Mouse (Mus musculus) adrenal gland (tissue): ENCODE results near the gene Gm42417.

Experiments
- intact Hi-C: fragments of 180-260 bp; cut with DNase I; formaldehyde crosslinking; loops from one replicate; pipeline ENCODE4 v1.15.1; 2025
- long read RNA-seq, 2 experiments: library from polyadenylated mRNA; unstranded; transcript quantifications; one replicate each; pipeline ENCODE4 v2.0.0; 2020; ENCODE audit warnings: borderline replicate concordance in 1 of 2; ENCODE audit not compliant: insufficient replicate concordance in 1 of 2

Gene Gm42417
- long read RNA-seq, experiment 1 = 0 reads
- long read RNA-seq, experiment 2, partial matches to known transcripts = 1 of 1 reads
- long read RNA-seq, experiment 2, other reads (novel, unspliced or antisense) = 0 of 1 reads

GRCm38 (mm10) chr1:36539186-36539585 lies at the start of gene Gm42417:
TSS of gene Gm42417 (minus strand) at chr1:36539429.
- intact Hi-C loops = loop anchor here (2.0 kb wide), 1 partner anchor 26 kb away; no protein-coding TSS in a partner anchor

DNA sequence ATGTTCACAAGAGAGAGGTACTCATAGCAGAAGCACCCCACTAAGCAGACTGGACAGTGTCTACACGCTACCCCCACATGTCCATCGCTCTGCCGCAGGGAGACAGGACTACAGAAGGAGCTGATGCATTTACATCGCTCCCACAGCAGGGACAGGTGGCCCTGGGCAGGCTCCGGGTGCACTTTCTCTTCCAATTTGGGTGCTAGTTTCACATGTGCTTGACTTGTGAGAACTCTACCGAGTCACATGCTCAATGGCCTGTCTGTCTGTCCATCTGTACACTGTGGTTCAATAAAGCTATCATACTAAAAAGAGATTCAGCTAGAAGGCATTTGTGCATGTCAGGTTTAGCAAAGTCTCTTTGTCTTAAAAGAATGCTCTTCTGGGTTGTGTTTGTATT lies 48.6 kb upstream of the Gm42417 start:
- intact Hi-C loops = no loop called here

GRCm38 (mm10) chr1:36586288-36586687 lies 47.1 kb upstream of the Gm42417 start:
- intact Hi-C loops = no loop called here

DNA sequence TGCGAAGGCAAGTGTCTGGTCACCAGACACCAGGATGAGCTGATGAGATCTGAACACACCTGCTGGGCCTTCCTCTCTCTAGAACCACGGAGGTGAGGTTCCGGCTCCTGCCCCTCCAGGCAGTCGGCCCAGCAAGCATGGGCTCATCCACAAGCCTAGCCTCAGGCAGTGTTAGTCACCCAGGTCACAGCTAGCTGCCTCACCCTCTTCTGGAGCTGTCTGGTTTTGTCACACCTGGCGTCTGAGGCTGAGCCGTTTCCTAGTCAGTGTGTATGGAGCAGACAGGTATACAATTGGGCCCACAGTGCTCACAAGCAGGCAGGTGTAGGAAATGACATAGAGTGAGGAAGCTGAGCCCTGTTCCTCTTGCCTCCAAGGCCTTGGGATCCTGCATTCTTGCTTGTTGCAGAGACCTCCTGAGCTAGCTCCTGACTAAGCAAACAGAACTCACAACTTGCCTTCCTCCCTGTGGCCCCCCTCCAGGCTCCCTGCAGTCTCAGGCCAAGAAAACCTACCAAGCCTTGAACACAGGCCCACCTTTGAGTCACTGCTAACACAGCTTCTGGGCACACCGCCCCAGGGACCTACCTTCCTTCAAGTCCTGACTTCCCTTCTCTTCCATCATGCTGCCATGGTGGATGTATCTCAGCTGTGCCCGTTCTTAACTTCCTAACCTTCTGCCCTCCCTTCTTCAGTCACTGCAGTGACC lies 44.3 kb upstream of the Gm42417 start:
- intact Hi-C loops = no loop called here

GRCm38 (mm10) chr1:36582211-36582610 lies 43.0 kb upstream of the Gm42417 start:
- intact Hi-C loops = no loop called here

GRCm38 (mm10) chr1:36581260-36581659 lies 42.0 kb upstream of the Gm42417 start:
- intact Hi-C loops = no loop called here

- intact Hi-C loops = no loop called here
These were observed 41.4 kb upstream of the Gm42417 start for GRCm38 (mm10) chr1:36580384-36581207.

GRCm38 (mm10) chr1:36579974-36580383 lies 40.8 kb upstream of the Gm42417 start:
- intact Hi-C loops = no loop called here

GRCm38 (mm10) chr1:36576991-36577675 lies 37.9 kb upstream of the Gm42417 start:
- intact Hi-C loops = no loop called here

DNA sequence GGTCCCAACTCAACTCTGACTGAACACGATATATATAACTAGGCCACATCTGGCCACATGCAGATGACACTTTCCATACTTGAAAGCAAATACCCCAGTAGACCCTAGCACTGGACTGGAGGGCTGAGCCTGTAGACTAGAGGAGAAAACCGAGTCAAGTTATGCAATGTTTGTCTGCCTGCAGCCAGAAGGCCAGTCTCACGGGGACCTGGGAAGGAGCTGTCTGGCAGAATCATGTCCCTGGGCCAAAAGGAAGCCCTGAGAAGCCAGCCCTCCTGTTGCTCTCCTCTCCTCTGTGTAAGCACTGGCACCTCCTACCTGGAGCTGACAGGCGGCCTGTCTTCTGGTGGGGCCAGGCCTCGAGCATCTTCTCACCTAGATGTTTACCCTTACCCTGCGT lies 36.1 kb upstream of the Gm42417 start:
- intact Hi-C loops = no loop called here

GRCm38 (mm10) chr1:36574196-36574955 lies 35.1 kb upstream of the Gm42417 start:
- intact Hi-C loops = no loop called here

DNA sequence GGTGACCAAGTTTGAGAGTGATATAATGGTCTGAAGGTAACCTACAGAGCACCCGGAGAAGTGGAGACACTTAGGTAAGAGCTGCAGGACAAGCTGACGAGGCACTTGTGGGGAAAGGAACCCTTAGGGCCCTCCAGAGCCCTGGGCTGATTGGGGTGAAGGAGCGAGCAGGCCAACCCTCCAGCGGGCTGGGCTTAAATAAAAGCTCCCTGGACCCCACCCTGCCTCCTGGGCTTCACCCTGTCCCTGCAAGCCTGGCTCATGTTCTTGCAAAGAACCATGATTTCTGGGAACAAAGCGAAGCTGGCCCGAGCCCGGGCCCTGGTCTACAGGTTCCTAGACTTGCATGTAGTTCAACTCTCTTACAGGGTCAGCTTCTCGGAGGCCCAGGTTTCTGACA lies 34.3 kb upstream of the Gm42417 start:
- intact Hi-C loops = no loop called here

GRCm38 (mm10) chr1:36572709-36573108 lies 33.5 kb upstream of the Gm42417 start:
- intact Hi-C loops = no loop called here

GRCm38 (mm10) chr1:36572140-36572700 lies 33.0 kb upstream of the Gm42417 start:
- intact Hi-C loops = no loop called here

DNA sequence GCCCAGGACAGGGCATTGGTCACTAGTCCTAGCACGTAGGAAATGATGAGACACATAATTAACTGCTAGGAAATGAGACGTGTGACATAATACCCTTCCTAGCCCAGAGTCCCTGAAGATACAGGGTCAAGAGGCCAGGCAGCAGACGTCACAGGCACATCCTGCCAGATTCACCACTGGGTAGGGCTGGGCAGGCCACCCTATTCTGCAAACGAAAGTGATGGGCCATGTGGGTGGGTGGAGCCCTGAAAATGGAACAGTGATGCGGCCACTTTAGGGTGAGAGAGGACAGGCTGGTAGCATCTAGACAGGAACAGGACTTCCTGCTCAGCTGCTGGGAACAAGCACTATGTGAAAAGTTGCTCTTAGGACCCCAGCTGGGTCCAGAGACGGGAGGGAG lies 32.4 kb upstream of the Gm42417 start:
- intact Hi-C loops = no loop called here

DNA sequence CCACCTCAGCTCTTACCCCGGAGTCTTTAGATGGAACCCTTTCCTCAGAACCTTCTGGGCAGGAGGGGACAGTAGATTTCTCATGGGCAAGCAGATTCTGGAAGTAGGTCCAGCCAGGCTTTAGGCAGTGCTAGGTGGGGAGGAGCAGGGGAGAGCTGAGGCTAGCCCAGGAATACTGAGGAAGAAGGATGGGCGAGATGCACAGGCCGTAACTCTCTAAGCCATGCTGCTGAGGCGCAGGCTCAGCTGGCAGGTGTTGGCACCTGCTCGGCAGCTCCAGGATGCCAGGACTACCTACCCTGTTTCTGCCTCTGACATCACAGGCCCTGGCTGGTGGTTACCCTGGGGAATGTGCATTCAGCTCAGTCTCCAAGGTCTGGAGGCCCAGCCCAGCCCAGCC lies 31.1 kb upstream of the Gm42417 start:
- intact Hi-C loops = no loop called here

DNA sequence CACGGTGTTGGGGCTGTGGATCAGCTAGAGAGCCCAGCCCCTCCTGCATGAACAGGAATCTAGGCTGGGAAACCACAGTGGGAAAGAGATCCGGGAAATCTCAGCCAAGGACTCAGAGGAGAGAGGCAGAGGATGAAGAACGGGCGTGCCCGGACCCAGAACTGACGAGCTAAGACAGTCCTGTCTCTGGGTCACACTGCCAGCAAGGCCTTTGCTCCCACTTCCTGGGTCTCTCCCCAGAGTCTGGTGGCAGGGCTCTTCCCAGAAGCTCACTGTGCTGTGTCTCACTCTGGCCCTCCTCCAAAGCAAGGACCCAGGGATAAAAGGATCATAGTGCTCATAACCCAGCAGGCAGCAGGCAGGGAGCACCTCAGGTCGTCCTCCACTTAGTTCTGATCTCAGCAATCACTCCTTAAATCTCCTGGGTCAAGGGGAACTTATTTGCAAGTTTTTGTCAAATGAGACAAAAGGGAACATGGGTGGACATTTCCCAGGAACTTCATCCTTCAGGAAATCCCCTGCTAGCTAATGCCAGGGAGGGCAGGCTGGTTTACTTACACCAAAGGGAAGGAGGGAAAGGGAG lies 30.6 kb upstream of the Gm42417 start:
- intact Hi-C loops = loop anchor here (5.0 kb wide), 1 partner anchor 48 kb away; no protein-coding TSS in a partner anchor

- intact Hi-C loops = loop anchor here (5.0 kb wide), 1 partner anchor 49 kb away; no protein-coding TSS in a partner anchor
These were observed 29.5 kb upstream of the Gm42417 start for GRCm38 (mm10) chr1:36568776-36569175.

DNA sequence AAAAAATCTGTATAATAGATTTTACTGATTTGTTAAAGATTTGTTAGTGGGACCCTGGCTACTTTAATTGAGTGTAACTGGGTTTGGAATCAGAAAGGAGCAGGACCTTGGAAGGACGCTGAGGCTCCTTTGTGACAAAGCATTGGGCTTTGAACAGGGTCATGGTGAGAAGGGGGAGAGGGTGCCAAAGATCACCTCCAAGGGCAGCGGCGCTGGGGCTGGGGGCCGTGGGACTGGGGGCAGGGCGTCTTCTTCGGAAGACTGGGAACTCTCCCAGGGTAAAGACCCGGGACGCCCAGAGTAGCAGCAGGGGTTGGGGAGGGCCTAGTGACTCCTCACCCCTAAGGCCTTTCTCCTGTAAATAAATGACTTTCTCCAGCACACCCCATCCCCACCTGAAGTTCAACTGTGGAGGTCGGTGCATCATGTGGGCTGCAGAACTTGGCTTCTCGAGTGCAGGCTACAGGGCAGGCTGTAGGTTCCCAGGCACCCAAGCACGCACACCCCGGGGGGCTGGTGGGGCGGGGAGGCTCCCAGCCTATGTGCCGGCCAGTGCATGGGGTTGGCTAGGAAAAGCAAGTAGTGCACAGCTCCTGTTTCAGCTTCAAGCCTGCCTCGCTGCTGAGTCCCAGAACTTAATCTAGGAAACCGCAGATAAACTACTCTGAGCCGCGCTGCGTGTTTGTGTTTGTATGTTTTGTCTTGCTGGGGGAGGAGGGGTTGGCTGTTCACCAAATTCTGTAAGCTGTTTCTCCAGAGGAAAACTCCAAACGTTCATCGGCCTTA lies 28.8 kb upstream of the Gm42417 start:
- intact Hi-C loops = loop anchor here (5.0 kb wide), 1 partner anchor 49 kb away; no protein-coding TSS in a partner anchor
